Mouse (Mus musculus) kidney, embryonic 15.5 days (tissue): ENCODE measurements around the gene Efna5. TPM values are rescaled to one million over a fixed set of nuclear protein-coding genes. Genes with fewer than 3 reads are reported as not detected.

Experiments used
- ATAC-seq: fragments of 200-750 bp; cut with Nextera tagmentation; replicated peaks from 2 replicates; pipeline ENCODE4 v1.8.0; 2017; ENCODE audit warnings: moderate TSS enrichment; ENCODE audit not compliant: low FRiP score
- H3K27ac ChIP-seq: fragments of 300-500 bp; sonication (generic); 2 replicates; pipeline ENCODE4 v1.5.1; 2015; ENCODE audit warnings: mild to moderate bottlenecking, inconsistent platforms
- H3K27me3 ChIP-seq: fragments of 300-500 bp; sonication (generic); 2 replicates; pipeline ENCODE4 v1.6.1; 2015; ENCODE audit warnings: inconsistent platforms
- H3K36me3 ChIP-seq: fragments of 300-500 bp; sonication (generic); 2 replicates; pipeline ENCODE4 v1.6.1; 2015; ENCODE audit warnings: inconsistent platforms
- H3K4me1 ChIP-seq: fragments of 300-500 bp; sonication (generic); 2 replicates; pipeline ENCODE4 v1.6.1; 2015; ENCODE audit warnings: inconsistent platforms
- H3K4me2 ChIP-seq: fragments of 300-500 bp; sonication (generic); 2 replicates; pipeline ENCODE4 v1.6.1; 2015; ENCODE audit warnings: moderate library complexity, mild to moderate bottlenecking, inconsistent platforms
- H3K4me3 ChIP-seq: fragments of 300-500 bp; sonication (generic); replicated peaks from 2 replicates; pipeline ENCODE4 v1.5.1; 2015; ENCODE audit warnings: mild to moderate bottlenecking, inconsistent platforms
- H3K9ac ChIP-seq: fragments of 300-500 bp; sonication (generic); 2 replicates; pipeline ENCODE4 v1.6.1; 2015; ENCODE audit warnings: mild to moderate bottlenecking, inconsistent platforms
- H3K9me3 ChIP-seq: fragments of 300-500 bp; sonication (generic); replicated peaks from 2 replicates; pipeline ENCODE4 v1.6.1; 2016; ENCODE audit warnings: inconsistent platforms
- WGBS: fragments of 180-500 bp; shearing (Covaris S2); methylation state at CpG from one replicate; pipeline ENCODE4 v1.1.7; 2015; ENCODE audit warnings: mixed read lengths; 5-methylcytosine and 5-hydroxymethylcytosine counted together
- polyA plus RNA-seq: library from polyadenylated mRNA; unstranded; fragments of >200 nt; fragmentation: Nextera tagmentation; extraction: Ambion mirVana; gene quantifications from 2 replicates; pipeline ENCODE4 v1.2.1, GENCODE M21; 2015

Efna5 gene
- polyA plus RNA-seq, 1 experiment from 2014 or later: 33.7 TPM

GRCm38 (mm10) chr17:62816879-62817278 is 64.2 kb downstream of the Efna5 start:
- Histone ChIP-seq H3K9me3 (no peaks in the 10 kb centered on the region), H3K27me3 (no peaks in the 10 kb centered on the region), H3K4me1 (peaks cover 22% of the 10 kb centered on the region), H3K9ac (no peak overlapping the region), H3K4me2 (no peak overlapping the region), H3K27ac (no peak overlapping the region), H3K4me3 (no peak overlapping the region), H3K36me3 (no peaks in the 10 kb centered on the region)
- WGBS: 55% methylated on average over 10 of the region's 10 CpGs
- ATAC-seq: no peak

DNA sequence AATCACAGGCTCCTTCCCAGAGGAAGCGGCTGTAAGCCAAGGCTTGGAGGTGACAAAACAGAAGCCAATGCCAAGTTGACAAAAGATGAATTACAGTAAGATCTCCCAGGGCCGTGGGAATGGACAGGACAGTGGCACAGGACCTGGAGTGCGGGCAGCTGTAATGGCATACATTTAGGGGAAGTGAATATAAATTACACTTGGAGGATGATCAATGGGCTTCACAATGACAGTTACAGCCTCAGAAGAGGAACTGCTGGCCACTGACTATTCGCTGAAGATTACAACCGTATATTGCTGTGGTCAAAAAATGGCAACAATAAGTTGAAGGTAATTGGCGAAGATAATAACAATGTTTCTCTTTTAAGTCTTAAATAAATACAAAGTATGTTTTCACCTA is 67.7 kb downstream of the Efna5 start:
- 74% methylated on average over 6 of the region's 6 CpGs for WGBS
- H3K4me3 ChIP-seq: no peak overlapping the region
- H3K27ac ChIP-seq: no peak overlapping the region
- H3K9ac ChIP-seq: no peak overlapping the region
- H3K27me3 ChIP-seq: no peaks in the 10 kb centered on the region
- no peaks in the 10 kb centered on the region for H3K9me3 ChIP-seq
- H3K36me3 ChIP-seq: no peaks in the 10 kb centered on the region
- H3K4me2 ChIP-seq: no peak overlapping the region
- no peak for ATAC-seq
- H3K4me1 ChIP-seq: peaks cover 8% of the 10 kb centered on the region; the same call in 1 of the 2 replicates

- Histone ChIP-seq H3K9me3 (no peaks in the 10 kb centered on the region), H3K36me3 (no peaks in the 10 kb centered on the region), H3K9ac (no peak overlapping the region), H3K27ac (no peak overlapping the region), H3K4me2 (no peak overlapping the region), H3K4me1 (no peaks in the 10 kb centered on the region), H3K4me3 (no peak overlapping the region), H3K27me3 (no peaks in the 10 kb centered on the region)
- 94% methylated on average over 4 of the region's 4 CpGs for WGBS
- ATAC-seq: no peak
These were observed 73.2 kb downstream of the Efna5 start for GRCm38 (mm10) chr17:62807891-62808290.

DNA sequence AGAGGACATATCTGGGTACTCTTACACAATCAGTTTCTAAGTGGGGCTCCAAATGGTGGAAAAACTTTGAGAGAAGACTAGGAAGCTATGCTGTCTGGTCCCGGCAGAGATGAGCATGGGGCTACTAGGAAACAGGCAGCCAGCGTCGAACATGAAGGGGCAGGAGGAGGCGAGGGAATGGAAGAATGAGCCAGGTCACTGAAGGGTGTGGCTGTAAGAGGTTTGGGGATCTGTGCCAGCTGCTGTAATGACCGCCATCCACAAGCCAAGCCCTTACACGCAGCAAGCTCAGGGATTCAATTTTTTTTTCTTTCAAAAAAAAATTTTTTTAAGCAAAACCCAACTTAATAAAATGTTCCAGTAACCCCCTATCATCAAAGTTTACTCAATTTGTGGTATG is 74.5 kb downstream of the Efna5 start:
- Histone ChIP-seq H3K27ac (no peak overlapping the region), H3K4me3 (no peak overlapping the region), H3K9me3 (no peaks in the 10 kb centered on the region), H3K36me3 (no peaks in the 10 kb centered on the region), H3K4me1 (no peaks in the 10 kb centered on the region), H3K4me2 (no peak overlapping the region), H3K9ac (no peak overlapping the region), H3K27me3 (no peaks in the 10 kb centered on the region)
- no peak for ATAC-seq
- 84% methylated on average over 6 of the region's 6 CpGs for WGBS

GRCm38 (mm10) chr17:62802748-62803147 is 78.4 kb downstream of the Efna5 start:
- no peak for ATAC-seq
- 71% methylated on average over 6 of the region's 6 CpGs for WGBS

DNA sequence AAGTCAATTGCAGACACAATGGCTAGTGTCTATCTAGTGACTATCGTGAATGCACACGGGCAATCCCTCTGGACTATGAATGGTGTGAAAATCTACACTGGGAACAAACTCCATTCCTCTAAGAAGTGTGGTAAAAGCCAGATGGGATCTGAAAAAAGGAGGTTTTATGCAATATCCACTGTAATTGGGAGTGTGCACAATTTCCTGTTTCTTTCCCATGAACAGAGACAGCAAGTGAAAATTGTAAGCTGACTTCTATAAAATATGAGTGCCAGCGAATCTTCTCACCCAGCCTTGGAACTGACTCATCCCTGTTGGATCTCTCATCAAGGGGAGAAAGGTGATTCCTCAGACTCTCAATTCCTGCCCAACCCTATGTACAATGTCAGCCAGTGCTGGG is 83.8 kb downstream of the Efna5 start:
- H3K9me3 ChIP-seq: no peaks in the 10 kb centered on the region
- H3K4me3 ChIP-seq: no peak overlapping the region
- WGBS: 92% methylated on average over 3 of the region's 3 CpGs
- ATAC-seq: no peak
- H3K4me2 ChIP-seq: no peak overlapping the region
- no peaks in the 10 kb centered on the region for H3K27me3 ChIP-seq
- no peak overlapping the region for H3K27ac ChIP-seq
- 0 out of 2 replicates have a peak, but pooled peaks cover 3% of the 10 kb centered on the region for H3K4me1 ChIP-seq
- H3K36me3 ChIP-seq: no peaks in the 10 kb centered on the region
- H3K9ac ChIP-seq: no peak overlapping the region

More at GRCm38 (mm10) chr17:62802748-62803147, 78.4 kb downstream of the Efna5 start:
- H3K4me3 ChIP-seq: no peak overlapping the region
- no peaks in the 10 kb centered on the region for H3K4me1 ChIP-seq
- H3K4me2 ChIP-seq: no peak overlapping the region
- H3K27me3 ChIP-seq: no peaks in the 10 kb centered on the region
- H3K36me3 ChIP-seq: no peaks in the 10 kb centered on the region
- no peak overlapping the region for H3K9ac ChIP-seq
- no peak overlapping the region for H3K27ac ChIP-seq
- H3K9me3 ChIP-seq: no peaks in the 10 kb centered on the region

DNA sequence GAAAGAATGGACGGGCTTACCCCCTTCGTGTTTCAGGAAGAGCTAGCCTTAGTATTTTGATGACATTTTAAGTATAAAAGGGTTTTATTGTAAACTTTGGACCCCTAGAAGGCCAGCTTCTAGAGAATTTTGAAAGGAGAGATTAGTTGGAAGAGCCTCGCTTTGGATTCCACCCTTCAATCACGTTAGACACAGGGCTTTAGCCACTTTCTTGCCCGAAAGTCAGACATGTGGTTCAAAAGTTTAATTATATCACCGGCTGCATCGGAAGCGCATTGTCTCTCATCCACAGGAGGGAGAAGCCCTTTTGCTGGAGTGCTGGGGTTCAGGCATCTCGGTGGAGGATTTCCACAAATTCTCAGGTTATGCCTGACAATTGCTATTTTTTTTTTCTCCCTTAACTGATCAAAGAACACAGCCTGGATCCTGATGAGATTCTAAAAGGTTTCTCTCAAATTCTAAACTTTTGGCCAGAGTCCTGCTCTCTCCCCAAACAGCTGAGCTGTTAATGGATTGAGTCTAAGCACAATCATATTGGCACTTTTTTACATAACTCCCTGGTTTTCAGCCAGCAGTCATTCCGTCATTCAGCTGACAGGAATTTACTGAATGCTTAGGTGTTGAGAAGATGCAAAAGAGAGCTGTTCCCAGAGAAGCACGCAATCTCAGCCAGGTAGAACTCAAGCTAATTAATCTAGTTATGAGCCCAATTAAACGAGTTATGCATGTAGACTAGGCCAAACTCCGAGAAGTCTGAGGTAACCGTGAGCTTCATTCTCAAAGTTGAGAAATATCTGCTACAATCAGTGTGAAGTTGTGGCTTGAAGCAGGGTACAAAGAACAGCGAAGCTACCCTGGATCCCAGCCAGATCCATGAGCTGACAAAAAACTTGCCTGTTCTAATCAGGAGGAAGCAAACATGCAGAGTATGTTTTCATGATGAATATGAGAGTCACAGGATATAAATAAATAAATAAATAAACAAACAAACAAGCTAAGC is 91.5 kb downstream of the Efna5 start:
- no peaks in the 10 kb centered on the region for H3K36me3 ChIP-seq

DNA sequence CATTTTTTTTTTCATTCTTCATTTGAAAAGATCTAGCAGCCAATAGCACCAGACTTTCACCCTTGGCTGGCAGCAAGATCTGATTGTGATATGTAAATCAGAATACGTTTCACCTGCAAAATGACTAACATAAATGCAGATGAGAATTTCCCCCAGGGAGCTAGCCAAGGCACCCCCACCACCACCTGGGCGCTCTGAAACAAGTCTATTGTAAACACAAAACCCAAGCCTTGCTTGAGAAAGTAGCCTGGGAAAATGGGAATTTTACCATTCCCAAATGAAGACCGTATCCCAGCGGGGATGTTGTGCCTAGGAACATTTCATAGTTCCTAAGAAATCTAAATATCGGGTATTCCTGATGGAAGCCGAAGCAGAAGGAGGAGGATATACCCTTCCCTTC is 92.3 kb downstream of the Efna5 start:
- no peak overlapping the region for H3K9ac ChIP-seq
- H3K27me3 ChIP-seq: no peaks in the 10 kb centered on the region
- H3K27ac ChIP-seq: no peak overlapping the region
- H3K4me3 ChIP-seq: no peak overlapping the region
- WGBS: 64% methylated on average over 6 of the region's 6 CpGs
- H3K36me3 ChIP-seq: no peaks in the 10 kb centered on the region
- no peak for ATAC-seq
- H3K4me2 ChIP-seq: 0 out of 2 replicates have a peak overlapping the region, but pooled peaks have one; percentile 10
- H3K4me1 ChIP-seq: peaks cover 47% of the 10 kb centered on the region
- no peaks in the 10 kb centered on the region for H3K9me3 ChIP-seq

More for the DNA sequence above, 91.5 kb downstream of the Efna5 start:
- Histone ChIP-seq H3K4me2 (0 out of 2 replicates have a peak overlapping the region, but pooled peaks have one; percentile 10), H3K9ac (no peak overlapping the region), H3K9me3 (no peaks in the 10 kb centered on the region), H3K4me3 (no peak overlapping the region), H3K4me1 (peaks cover 39% of the 10 kb centered on the region), H3K27ac (no peak overlapping the region), H3K27me3 (no peaks in the 10 kb centered on the region)
- 55% methylated on average over 15 of the region's 15 CpGs for WGBS
- ATAC-seq: no peak

GRCm38 (mm10) chr17:62787855-62788254 is 93.3 kb downstream of the Efna5 start:
- H3K27me3 ChIP-seq: no peaks in the 10 kb centered on the region
- WGBS: 42% methylated on average over 3 of the region's 3 CpGs
- peaks cover 53% of the 10 kb centered on the region for H3K4me1 ChIP-seq
- H3K4me2 ChIP-seq: peak overlapping the region; percentile 10; the same call in 1 of the 2 replicates
- no peak for ATAC-seq
- no peak overlapping the region for H3K4me3 ChIP-seq
- no peak overlapping the region for H3K9ac ChIP-seq
- H3K27ac ChIP-seq: peak overlapping the region; percentile 33; the same call in 1 of the 2 replicates
- H3K36me3 ChIP-seq: no peaks in the 10 kb centered on the region
- no peaks in the 10 kb centered on the region for H3K9me3 ChIP-seq

DNA sequence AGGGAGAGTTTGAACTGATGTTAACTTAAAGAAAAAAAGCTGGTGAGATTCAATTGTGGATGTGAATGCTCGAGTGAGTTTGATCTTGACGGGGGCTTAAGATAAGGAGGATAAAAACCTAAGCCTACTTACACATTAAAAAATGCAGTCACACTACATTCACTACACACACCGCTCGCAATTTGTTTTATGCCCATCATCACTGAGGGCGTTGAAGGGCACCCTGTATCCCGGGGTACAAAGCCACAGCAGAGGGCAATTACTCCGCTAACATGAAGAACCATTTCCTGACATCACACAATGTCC is 94.6 kb downstream of the Efna5 start:
- Histone ChIP-seq H3K27ac (no peak overlapping the region), H3K9me3 (no peaks in the 10 kb centered on the region), H3K4me3 (no peak overlapping the region), H3K9ac (no peak overlapping the region), H3K4me2 (no peak overlapping the region), H3K36me3 (no peaks in the 10 kb centered on the region), H3K4me1 (peaks cover 55% of the 10 kb centered on the region), H3K27me3 (no peaks in the 10 kb centered on the region)
- no peak for ATAC-seq
- 70% methylated on average over 7 of the region's 7 CpGs for WGBS

DNA sequence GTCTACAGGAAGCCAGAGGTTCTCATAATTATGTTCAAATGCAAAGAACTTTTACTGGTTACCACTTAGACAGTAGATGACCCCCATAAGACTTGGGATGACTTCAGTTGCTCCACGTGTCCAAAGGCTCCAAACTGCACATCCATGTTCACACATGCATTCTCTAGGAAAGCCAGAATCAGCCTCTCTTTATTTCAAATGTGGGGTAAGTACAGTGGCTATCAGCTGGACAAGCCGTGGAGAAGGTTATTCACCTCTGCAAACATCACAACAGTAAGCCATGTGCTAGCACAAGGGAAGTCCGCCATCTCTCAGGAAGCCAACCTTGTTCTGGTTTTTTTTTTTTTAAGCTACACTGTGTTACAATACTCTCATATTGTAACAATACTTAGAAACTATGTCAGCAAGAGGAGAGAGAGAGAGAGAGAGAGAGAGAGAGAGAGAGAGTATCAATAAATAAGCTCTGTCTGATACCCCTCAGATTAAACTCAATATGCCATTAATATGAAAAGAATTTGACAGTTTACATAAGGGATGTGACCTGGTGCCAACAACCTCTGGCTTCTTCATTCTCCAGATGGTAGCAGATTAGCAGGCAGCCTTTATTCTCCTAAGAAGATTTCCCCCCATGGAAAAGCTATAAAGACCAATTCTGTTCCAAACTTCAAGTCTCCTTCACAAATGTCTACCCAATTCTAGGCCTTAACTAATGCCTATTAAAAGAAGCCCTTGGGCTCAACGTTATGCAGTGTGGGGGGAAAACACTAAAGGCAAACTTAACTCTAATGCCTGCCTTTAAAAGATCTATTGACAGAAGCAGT is 95.1 kb downstream of the Efna5 start:
- WGBS: 70% methylated on average over 4 of the region's 4 CpGs
- Histone ChIP-seq H3K4me2 (no peak overlapping the region), H3K9ac (no peak overlapping the region), H3K36me3 (no peaks in the 10 kb centered on the region), H3K27ac (no peak overlapping the region), H3K27me3 (no peaks in the 10 kb centered on the region), H3K9me3 (no peaks in the 10 kb centered on the region), H3K4me1 (peaks cover 57% of the 10 kb centered on the region), H3K4me3 (no peak overlapping the region)
- ATAC-seq: no peak
